Mouse (Mus musculus) adrenal gland, adult 18-20 months (tissue): ENCODE measurements around the gene Itga11. TPM values are rescaled to one million over a fixed set of nuclear protein-coding genes. Genes with fewer than 3 reads are reported as not detected.
"Not testable (repeated sequence)": the region's sequence is repeated elsewhere in the genome, so short reads cannot be mapped to it uniquely, and the experiment has no call there.

ENCODE experiments used
- DNase-seq, 2 experiments: peaks; one replicate each; pipeline ENCODE4 v3.0.0; 2021 to 2022; ENCODE audit warnings: low spot score in 2 of 2
- total RNA-seq, 2 experiments: library from RNA; stranded (reverse); gene quantifications; 1 replicate in 1 of 2; 2 replicates in 1 of 2; pipeline ENCODE4 v1.2.3; 2021

Gene Itga11
- total RNA-seq, 2 experiments from 2014 or later, result 1.6 to 2.2 TPM

GRCm38 (mm10) chr9:62763478-62763877 is 85.9 kb downstream of the Itga11 start:
- no peak for DNase-seq

DNA sequence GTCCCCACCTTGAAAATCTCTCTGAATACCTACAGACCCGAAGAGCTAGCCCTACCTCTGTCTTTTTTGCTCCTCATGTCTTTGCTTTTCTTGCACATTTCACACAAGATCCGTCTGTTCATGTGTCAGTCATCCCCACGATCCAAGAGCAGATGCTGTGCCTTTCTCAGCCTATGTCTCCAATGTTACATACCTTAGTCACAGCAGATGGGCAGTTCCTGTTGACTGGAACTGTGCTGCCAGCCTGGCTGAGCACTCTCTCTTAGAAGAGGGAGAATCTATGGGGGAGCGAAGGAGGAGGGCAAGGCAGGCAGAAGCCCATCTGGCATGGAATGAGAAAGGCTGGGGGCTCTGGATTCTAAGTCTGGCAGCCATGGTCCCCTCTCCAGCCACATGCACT is 87.7 kb downstream of the Itga11 start:
- DNase-seq, result no peak

GRCm38 (mm10) chr9:62767464-62767863 is 89.8 kb downstream of the Itga11 start:
- no peak for DNase-seq

GRCm38 (mm10) chr9:62768361-62768760 is 90.7 kb downstream of the Itga11 start:
- DNase-seq, result no peak

DNA sequence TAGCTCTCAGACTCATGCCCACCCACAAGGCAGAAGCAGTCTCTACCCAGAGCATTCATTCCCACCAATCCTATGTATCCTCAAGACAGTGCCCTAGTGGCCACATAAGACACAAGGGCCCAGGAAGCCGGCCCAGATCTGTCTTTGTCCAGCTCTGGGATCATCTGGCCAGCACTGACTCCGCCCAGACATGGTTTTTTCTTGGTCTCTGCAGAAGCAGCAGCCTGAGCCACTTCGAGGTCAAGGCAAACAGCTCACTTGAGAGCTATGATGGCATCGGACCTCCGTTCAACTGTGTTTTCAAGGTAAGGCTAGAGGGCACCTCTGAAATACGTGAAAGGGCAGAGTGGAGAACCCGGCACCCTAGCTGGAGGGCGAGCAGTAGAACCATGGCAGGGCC is 95.1 kb downstream of the Itga11 start:
- no peak for DNase-seq

GRCm38 (mm10) chr9:62775464-62775863 is 97.8 kb downstream of the Itga11 start:
- no peak for DNase-seq

GRCm38 (mm10) chr9:62777461-62777860 is 99.8 kb downstream of the Itga11 start:
- peak; percentile 54 to 68 for DNase-seq

DNA sequence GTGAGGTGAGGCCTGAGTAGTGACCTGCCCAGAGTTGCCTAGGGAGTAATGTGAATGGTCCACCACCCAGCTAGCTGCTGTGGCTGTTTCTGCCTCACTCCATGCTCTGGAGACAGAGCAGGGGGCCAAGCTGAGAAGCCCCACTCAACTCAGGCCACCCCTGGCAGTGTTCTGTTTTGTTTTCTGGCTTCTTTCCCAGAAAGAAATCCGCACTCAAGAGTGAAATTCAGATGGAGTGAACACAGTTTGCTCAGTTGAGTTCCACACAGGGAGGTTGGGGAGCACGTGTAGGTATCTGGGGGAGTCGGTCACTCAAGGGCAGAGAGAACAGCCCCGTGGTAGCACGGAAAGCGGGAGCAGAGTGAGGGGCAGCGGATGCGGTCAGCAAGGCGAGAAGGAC is 101.1 kb downstream of the Itga11 start:
- DNase-seq, result no peak

DNA sequence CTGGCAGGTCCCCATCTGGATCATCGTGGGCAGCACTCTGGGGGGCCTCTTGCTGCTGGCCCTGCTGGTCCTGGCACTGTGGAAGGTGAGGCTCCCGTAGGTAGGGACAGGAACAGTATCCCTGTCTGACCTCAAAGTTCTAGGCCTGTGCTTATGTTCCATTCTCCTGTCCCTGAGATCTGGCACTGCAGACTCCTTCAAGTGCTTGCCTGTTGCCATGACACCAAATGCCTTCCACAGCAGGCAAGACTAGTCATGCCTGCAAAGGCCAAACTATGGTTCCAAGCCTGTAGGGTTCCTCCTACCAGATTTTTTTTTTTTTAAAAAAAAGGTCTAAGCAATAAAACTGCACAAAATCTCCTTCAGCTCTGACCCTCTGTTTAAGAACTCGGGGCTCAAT is 104.3 kb downstream of the Itga11 start:
- no peak for DNase-seq

GRCm38 (mm10) chr9:62782976-62783781 is 105.6 kb downstream of the Itga11 start:
- peak; percentile 46 to 54 for DNase-seq

DNA sequence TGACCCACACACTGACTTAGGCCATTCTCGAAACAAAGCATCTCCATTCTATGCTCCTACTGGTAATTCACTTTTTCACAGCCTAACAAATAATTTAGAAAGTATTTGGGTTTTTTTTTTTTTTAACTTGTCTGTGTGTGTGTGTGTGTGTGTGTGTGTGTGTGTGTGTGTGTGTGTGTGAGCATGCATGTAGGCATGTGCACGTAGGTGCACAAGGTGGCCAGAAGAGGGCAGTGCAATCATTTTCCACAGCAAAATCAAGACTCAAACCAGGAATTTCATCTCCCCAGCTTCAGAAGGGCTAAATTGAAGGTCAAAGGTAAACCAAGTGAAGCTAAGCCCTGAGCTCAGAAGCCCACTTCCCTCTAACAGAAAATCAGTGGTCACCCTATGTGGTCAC is 106.6 kb downstream of the Itga11 start:
- DNase-seq, result no peak

DNA sequence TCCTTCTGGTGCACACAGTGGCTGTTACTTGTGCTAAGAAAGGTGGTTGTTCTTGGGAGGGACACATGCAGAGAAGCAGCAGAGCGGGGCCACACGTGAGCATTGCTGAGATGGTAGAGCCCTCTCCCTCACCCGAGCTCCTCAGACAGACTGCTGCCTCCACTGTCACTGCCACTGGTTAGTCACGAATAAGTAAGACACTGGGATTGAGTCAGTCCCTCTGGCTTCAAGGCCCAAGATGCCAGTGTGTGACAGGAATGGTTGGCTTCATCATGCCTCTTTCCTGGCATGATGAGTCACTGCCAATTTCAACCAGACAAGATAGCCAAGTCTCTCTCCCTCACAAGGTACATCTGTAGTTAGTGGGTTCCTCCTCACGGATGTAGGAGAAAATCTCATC is 109.1 kb downstream of the Itga11 start:
- DNase-seq, result no peak

DNA sequence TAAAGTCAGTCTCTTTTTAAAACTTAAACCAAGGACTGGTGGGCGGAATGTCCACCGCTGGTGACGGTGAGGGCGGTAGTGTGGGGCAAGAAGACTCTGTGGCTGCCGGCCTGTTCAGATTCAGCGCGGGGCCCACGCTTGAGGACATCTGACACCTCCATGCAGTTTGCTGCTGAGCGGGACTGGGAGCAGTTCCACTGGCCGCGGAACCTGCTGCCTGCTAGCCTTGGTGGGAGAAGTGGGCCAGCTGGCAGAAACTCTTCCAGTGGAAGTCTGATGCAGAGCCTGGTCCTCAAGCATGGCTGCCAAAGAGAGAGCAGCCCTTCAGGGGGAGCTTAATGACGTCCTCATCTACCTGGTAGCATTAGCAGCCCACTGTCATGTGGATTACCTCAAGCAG is 112.2 kb downstream of the Itga11 start:
- no peak for DNase-seq

DNA sequence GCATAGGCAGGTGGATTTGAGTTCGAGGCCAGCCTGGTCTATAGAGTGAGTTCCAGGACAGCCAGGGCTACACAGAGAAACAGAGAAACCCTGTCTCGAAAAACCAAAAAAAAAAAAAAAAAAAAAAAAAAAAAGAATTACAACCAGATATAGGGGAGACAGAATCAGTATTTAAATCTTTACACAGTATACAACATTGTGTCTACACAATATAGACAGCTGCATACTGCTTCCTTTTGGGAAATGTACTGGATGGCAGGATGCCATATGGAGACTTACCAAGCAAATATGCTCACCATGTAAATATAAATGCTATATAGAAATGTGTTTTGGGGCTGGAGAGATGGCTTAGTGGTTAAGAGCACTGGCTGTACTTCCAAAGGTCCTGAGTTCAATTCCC is 121.6 kb downstream of the Itga11 start:
- DNase-seq, result not testable (repeated sequence)

DNA sequence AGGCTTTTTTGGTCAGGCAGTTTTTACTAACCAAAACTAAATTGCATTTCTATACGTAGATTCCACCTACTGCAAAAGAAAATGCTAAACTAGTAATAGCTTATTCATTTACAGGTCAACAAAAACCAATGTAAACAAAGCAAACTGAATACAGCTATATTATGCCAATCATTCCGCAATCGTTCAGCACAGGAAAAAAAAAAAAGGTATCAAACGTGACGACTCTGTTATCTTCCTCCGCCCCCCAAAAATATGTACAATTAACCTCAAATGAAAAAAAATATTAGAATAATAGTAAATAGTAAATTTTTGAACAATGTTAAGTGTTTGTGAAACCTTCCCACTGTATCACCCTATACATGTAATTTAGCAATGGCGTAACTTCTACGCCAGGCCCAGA is 132.5 kb downstream of the Itga11 start:
- no peak for DNase-seq

GRCm38 (mm10) chr9:62810543-62811515 is 133.2 kb downstream of the Itga11 start:
- no peak for DNase-seq

- DNase-seq, result peak; percentile 86 to 88
Measured at GRCm38 (mm10) chr9:62811516-62812121, 134.0 kb downstream of the Itga11 start, which contains the start of gene Fem1b. Gene Fem1b (minus strand): TSS chr9:62811934.

- no peak for DNase-seq
Measured at GRCm38 (mm10) chr9:62812216-62813049, 134.8 kb downstream of the Itga11 start.

- DNase-seq, result no peak
Measured at GRCm38 (mm10) chr9:62814751-62815150, 137.1 kb downstream of the Itga11 start.

DNA sequence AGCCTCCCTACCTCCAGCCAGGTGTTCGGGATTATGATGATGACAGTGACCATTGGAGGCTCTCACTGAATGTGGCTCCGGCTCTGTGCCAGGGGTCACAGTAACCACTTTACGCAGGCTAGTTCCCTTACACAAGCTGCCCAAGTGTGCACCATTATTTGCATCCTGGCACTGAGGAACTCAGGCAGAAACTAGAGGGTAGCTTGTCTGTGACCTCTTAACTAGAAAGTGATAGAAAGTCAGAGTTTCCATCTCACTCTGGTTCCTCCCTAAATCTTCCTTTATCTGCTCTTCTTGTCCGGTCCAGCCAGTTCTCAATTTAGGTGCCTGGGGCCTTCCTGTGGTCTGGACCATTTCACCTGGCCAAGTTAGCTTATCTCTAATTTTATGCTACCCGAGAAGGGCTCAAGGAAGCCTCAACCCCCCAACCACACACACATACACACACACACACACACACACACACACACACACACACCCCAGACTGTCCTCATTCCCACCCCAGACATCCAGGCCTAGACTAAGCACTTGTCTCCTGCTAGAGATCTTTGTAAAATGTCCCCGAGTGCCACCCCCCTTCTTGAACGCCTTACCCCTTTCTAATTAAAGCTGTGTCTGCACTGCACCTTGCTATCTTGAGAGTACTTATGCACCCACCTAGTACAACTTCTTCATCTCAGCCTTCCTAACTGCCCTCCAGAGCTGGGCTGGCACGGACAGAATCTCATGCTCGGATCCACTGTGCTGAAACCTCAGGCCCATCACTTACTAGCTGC is 138.9 kb downstream of the Itga11 start:
- DNase-seq, result no peak
